Mouse (Mus musculus): Measurements from ENCODE around the gene C130050O18Rik.

Gene C130050O18Rik

GRCm38 (mm10) chr5:139460384-139461067, 55.4 kb downstream of the C130050O18Rik start, which contains the start of gene 3110082I17Rik:
3110082I17Rik (minus strand) TSS chr5:139460527.
- peak; percentile 84 for DNase-seq (ENCODE audit: low read depth)

DNA sequence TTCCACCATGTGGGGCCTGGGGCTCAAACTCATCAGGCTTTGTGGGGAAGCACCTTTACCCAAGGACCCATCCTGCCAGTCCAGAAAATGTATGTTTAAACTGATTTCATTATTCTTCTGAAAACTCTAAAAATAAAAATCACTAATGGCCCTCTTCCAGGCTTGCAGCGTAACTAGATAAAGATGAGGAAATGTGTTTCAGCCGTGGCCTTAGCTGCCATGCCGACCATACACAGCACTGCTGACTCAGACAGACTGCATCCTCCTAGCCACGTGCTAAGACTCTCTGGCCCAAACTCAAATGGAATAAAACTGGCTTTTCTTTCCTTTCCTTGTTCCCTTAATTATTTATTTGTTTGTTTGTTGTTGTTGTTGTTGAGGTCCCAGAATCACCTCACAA, 59.8 kb downstream of the C130050O18Rik start:
- DNase-seq (ENCODE audit: low read depth), result no peak

Data from fibroblast of lung, adult 2 months (primary cell).